Mouse (Mus musculus): ENCODE measurements around the gene Adgrb2. TPM values are rescaled to one million over a fixed set of nuclear protein-coding genes. Genes with fewer than 3 reads are reported as not detected.
A peak's percentile ranks its signal among the peaks of the same experiment; 100 is the strongest.

Adgrb2 gene
- total RNA-seq, 2 experiments from 2014 or later: 1.2 TPM; not detected in 1

DNA sequence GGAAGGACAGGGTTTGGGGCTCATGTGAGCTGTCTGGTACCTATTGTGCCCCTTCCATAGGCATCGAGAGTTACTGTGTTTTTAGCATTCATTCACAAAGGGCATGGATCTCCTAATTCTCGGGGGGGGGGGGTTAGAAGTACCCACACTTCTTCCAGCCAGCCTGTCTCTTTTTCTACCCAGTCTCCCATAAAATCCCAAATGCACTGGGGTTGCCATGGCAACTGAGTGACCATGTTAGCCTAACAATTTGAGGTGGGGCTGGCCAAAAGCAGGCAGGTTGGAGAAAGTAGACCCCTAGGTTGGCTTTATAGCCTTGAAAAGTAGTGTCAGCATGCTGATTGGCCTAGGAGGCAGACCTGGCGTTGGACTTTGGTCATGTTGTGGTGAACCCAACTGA lies 71.8 kb downstream of the Adgrb2 start:
- ATAC-seq (replicated peaks; ENCODE audit: low FRiP score, low TSS enrichment, poor library complexity, severe bottlenecking): no peak

GRCm38 (mm10) chr4:130060937-130061336 lies 76.3 kb downstream of the Adgrb2 start:
- ATAC-seq (replicated peaks; ENCODE audit: low FRiP score, low TSS enrichment, poor library complexity, severe bottlenecking): no peak

DNA sequence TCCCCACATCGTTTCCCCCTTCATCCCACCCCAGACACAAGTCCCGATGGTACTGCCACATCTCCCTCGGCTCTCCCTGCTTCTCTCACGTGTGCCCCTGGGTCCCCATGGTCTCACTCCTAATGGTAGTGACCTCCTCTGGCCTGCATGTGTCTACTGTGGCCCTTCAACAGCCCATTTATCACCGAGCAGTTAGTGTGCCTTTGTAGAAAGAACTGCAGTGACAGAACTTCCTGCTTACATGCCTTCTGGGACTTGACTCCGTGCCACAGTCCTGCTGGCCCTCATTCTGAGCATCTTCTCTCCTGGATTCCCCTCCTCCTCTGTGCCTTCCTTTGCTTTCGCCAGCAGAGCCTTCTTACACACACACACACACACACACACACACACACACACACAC lies 78.5 kb downstream of the Adgrb2 start:
- no peak for ATAC-seq (replicated peaks; ENCODE audit: low FRiP score, low TSS enrichment, poor library complexity, severe bottlenecking)

DNA sequence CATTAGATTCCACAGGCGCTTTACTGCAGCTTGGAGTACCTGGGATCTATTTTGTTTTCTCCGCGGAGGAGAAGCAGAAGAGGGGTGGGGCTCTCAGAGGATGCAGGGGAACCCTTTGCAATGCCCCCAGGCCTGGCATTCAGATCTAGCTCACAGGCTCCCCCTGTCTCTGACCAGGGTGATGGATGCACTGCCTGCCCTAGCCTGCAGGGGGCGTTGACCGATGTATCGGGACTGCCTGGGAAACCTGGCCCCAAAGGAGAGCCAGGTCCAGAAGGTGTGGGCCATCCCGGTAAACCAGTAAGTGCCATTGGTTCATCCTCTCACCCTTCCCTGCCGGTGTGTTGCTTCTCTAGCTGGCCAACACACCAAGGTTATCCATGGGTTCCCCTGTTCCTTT lies 82.1 kb downstream of the Adgrb2 start:
- peak; percentile 65; the same call in 1 of the 2 replicates for ATAC-seq (replicated peaks; ENCODE audit: low FRiP score, low TSS enrichment, poor library complexity, severe bottlenecking)

- no peak for ATAC-seq (replicated peaks; ENCODE audit: low FRiP score, low TSS enrichment, poor library complexity, severe bottlenecking)
Measured at GRCm38 (mm10) chr4:130070523-130070922, 85.9 kb downstream of the Adgrb2 start.

DNA sequence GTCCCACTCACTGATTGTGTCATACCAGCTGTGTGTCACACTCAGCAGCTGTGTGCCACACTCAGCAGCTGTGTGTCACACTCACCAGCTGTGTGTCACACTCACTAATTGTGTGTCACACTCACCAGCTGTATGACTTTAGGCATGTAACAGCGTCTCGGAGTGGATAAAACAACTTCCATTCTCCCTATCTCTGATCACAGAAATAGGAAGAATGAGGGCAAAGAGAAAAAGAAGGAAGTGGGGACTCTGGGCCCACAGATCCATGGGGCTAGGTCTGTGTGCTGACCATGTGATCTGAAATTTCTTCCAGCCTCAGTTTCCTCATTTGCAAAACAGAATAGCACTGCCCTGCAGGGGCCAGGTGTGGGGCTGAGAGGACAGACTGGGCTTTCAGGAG lies 87.1 kb downstream of the Adgrb2 start:
- no peak for ATAC-seq (replicated peaks; ENCODE audit: low FRiP score, low TSS enrichment, poor library complexity, severe bottlenecking)

Other genes with a start within 250 kb of the Adgrb2 start
- 99.6 and 107 TPM in 2 replicates for gene Khdrbs1, start 242.6 kb upstream of the Adgrb2 start, total RNA-seq (2014; fragmentation: Nextera tagmentation)
- 103 and 112 TPM in 2 replicates for gene Khdrbs1, start 242.6 kb upstream of the Adgrb2 start, total RNA-seq (2017)
- 168 and 313 TPM in 2 replicates for gene Ptp4a2, start 173.7 kb upstream of the Adgrb2 start, total RNA-seq (2014; fragmentation: Nextera tagmentation)
- 419 and 540 TPM in 2 replicates for gene Ptp4a2, start 173.7 kb upstream of the Adgrb2 start, total RNA-seq (2017)
- gene Spocd1, start 55.6 kb upstream of the Adgrb2 start, total RNA-seq (2014; fragmentation: Nextera tagmentation): not detected in 2 replicates
- not detected in 2 replicates for gene Spocd1, start 55.6 kb upstream of the Adgrb2 start, total RNA-seq (2017)
- gene Col16a1, start 63.0 kb downstream of the Adgrb2 start, total RNA-seq (2014; fragmentation: Nextera tagmentation): 7.1 TPM in 1 of 2 replicates, not detected in the other
- 0.52 and 9.1 TPM in 2 replicates for gene Col16a1, start 63.0 kb downstream of the Adgrb2 start, total RNA-seq (2017)
- 27.0 and 57.4 TPM in 2 replicates for gene Pef1, start 117.7 kb downstream of the Adgrb2 start, total RNA-seq (2014; fragmentation: Nextera tagmentation)
- 8.8 and 15.2 TPM in 2 replicates for gene Pef1, start 117.7 kb downstream of the Adgrb2 start, total RNA-seq (2017)
- gene Hcrtr1, start 154.5 kb downstream of the Adgrb2 start, total RNA-seq (2014; fragmentation: Nextera tagmentation): not detected in 2 replicates
- gene Hcrtr1, start 154.5 kb downstream of the Adgrb2 start, total RNA-seq (2017): not detected in 2 replicates
- gene Tinagl1, start 190.3 kb downstream of the Adgrb2 start, total RNA-seq (2014; fragmentation: Nextera tagmentation): 2.7 and 15.3 TPM in 2 replicates
- 1.8 and 2.7 TPM in 2 replicates for gene Tinagl1, start 190.3 kb downstream of the Adgrb2 start, total RNA-seq (2017)
- gene Gm853, start 237.5 kb downstream of the Adgrb2 start, total RNA-seq (2014; fragmentation: Nextera tagmentation): not detected in 2 replicates
- not detected in 2 replicates for gene Gm853, start 237.5 kb downstream of the Adgrb2 start, total RNA-seq (2017)